Mouse (Mus musculus) hindbrain, embryonic 15.5 days (tissue): ENCODE data around the gene Vwa5b1. TPM values are rescaled to one million over a fixed set of nuclear protein-coding genes. Genes with fewer than 3 reads are reported as not detected.

Experiments used
- ATAC-seq: fragments of 200-750 bp; cut with Nextera tagmentation; 2 replicates; pipeline ENCODE4 v1.8.0; 2017; ENCODE audit warnings: low read depth, moderate number of reproducible peaks, moderate TSS enrichment; ENCODE audit not compliant: low FRiP score
- H3K27ac ChIP-seq: fragments of 300-500 bp; sonication (generic); replicated peaks from 2 replicates; pipeline ENCODE4 v1.5.1; 2015; ENCODE audit warnings: mild to moderate bottlenecking, inconsistent platforms
- H3K27me3 ChIP-seq: fragments of 300-500 bp; sonication (generic); 2 replicates; pipeline ENCODE4 v1.6.1; 2015; ENCODE audit warnings: control low read depth, inconsistent platforms
- H3K36me3 ChIP-seq: fragments of 300-500 bp; sonication (generic); 2 replicates; pipeline ENCODE4 v1.6.1; 2015; ENCODE audit warnings: control low read depth, inconsistent platforms
- H3K4me1 ChIP-seq: fragments of 300-500 bp; sonication (generic); replicated peaks from 2 replicates; pipeline ENCODE4 v1.6.1; 2015; ENCODE audit warnings: control low read depth, inconsistent platforms
- H3K4me2 ChIP-seq: fragments of 300-500 bp; sonication (generic); 2 replicates; pipeline ENCODE4 v1.6.1; 2015; ENCODE audit warnings: moderate library complexity, mild to moderate bottlenecking, inconsistent platforms
- H3K4me3 ChIP-seq: fragments of 300-500 bp; sonication (generic); 2 replicates; pipeline ENCODE4 v1.5.1; 2015; ENCODE audit warnings: mild to moderate bottlenecking, inconsistent platforms
- H3K9ac ChIP-seq: fragments of 300-500 bp; sonication (generic); 2 replicates; pipeline ENCODE4 v1.6.1; 2015; ENCODE audit warnings: inconsistent platforms
- H3K9me3 ChIP-seq: fragments of 300-500 bp; sonication (generic); 2 replicates; pipeline ENCODE4 v1.6.1; 2016; ENCODE audit warnings: control low read depth, inconsistent platforms
- WGBS: fragments of 180-500 bp; shearing (Covaris S2); methylation state at CpG from one replicate; pipeline ENCODE4 v1.1.7; 2015; 5-methylcytosine and 5-hydroxymethylcytosine counted together
- polyA plus RNA-seq: library from polyadenylated mRNA; unstranded; fragments of >200 nt; fragmentation: Nextera tagmentation; extraction: Ambion mirVana; gene quantifications from 2 replicates; pipeline ENCODE4 v1.2.1, GENCODE M21; 2015

Vwa5b1 gene
- polyA plus RNA-seq, 1 experiment from 2014 or later, result 2.0 TPM

GRCm38 (mm10) chr4:138524769-138525168, 110.9 kb downstream of the Vwa5b1 start:
- Histone ChIP-seq H3K36me3 (no peaks in the 10 kb centered on the region), H3K4me1 (peaks cover 20% of the 10 kb centered on the region), H3K4me3 (no peak overlapping the region), H3K9ac (no peak overlapping the region), H3K27me3 (no peaks in the 10 kb centered on the region), H3K9me3 (no peaks in the 10 kb centered on the region), H3K27ac (no peak overlapping the region), H3K4me2 (no peak overlapping the region)
- ATAC-seq, result no peak
- WGBS, result 87% methylated on average over 9 of the region's 9 CpGs

GRCm38 (mm10) chr4:138523775-138524174, 111.9 kb downstream of the Vwa5b1 start:
- H3K36me3 ChIP-seq, result no peaks in the 10 kb centered on the region
- H3K9ac ChIP-seq, result no peak overlapping the region
- no peak overlapping the region for H3K4me3 ChIP-seq
- WGBS, result 34% methylated on average over 7 of the region's 7 CpGs
- H3K4me2 ChIP-seq, result no peak overlapping the region
- no peaks in the 10 kb centered on the region for H3K27me3 ChIP-seq
- ATAC-seq, result 0 out of 2 replicates have a peak, but pooled peaks have one; percentile 54
- H3K9me3 ChIP-seq, result no peaks in the 10 kb centered on the region
- H3K27ac ChIP-seq, result peak overlapping the region; percentile 49; the same call in 1 of the 2 replicates
- peaks cover 30% of the 10 kb centered on the region for H3K4me1 ChIP-seq

- WGBS, result 8% methylated on average over 7 of the region's 7 CpGs
- H3K27ac ChIP-seq, result no peak overlapping the region
- H3K36me3 ChIP-seq, result no peaks in the 10 kb centered on the region
- H3K4me2 ChIP-seq, result no peak overlapping the region
- no peaks in the 10 kb centered on the region for H3K27me3 ChIP-seq
- H3K4me1 ChIP-seq, result peaks cover 40% of the 10 kb centered on the region
- peak; percentile 44; the same call in 1 of the 2 replicates for ATAC-seq
- no peak overlapping the region for H3K4me3 ChIP-seq
- H3K9ac ChIP-seq, result no peak overlapping the region
- no peaks in the 10 kb centered on the region for H3K9me3 ChIP-seq
These were observed 113.4 kb downstream of the Vwa5b1 start for GRCm38 (mm10) chr4:138522296-138522695.

- peak; percentile 71 for ATAC-seq
- H3K4me1 ChIP-seq, result peaks cover 39% of the 10 kb centered on the region
- H3K4me2 ChIP-seq, result peak overlapping the region; percentile 30
- H3K36me3 ChIP-seq, result no peaks in the 10 kb centered on the region
- H3K4me3 ChIP-seq, result no peak overlapping the region
- WGBS, result 20% methylated on average over 9 of the region's 9 CpGs
- H3K27me3 ChIP-seq, result no peaks in the 10 kb centered on the region
- peak overlapping the region; percentile 40 for H3K27ac ChIP-seq
- no peaks in the 10 kb centered on the region for H3K9me3 ChIP-seq
- H3K9ac ChIP-seq, result no peak overlapping the region
These were observed 118.4 kb downstream of the Vwa5b1 start for GRCm38 (mm10) chr4:138517153-138517789.

GRCm38 (mm10) chr4:138516448-138516847, 119.2 kb downstream of the Vwa5b1 start:
- 88% methylated on average over 3 of the region's 3 CpGs for WGBS
- H3K9ac ChIP-seq, result no peak overlapping the region
- H3K4me1 ChIP-seq, result peaks cover 35% of the 10 kb centered on the region
- no peaks in the 10 kb centered on the region for H3K9me3 ChIP-seq
- no peak overlapping the region; the same call in 1 of the 2 replicates for H3K27ac ChIP-seq
- H3K4me2 ChIP-seq, result no peak overlapping the region
- H3K27me3 ChIP-seq, result no peaks in the 10 kb centered on the region
- no peaks in the 10 kb centered on the region for H3K36me3 ChIP-seq
- no peak overlapping the region for H3K4me3 ChIP-seq
- ATAC-seq, result 0 out of 2 replicates have a peak, but pooled peaks have one; percentile 35

Other genes with a start within 250 kb of the Vwa5b1 start
- 15.7 and 16.5 TPM in 2 replicates for gene Fam43b, start 239.4 kb downstream of the Vwa5b1 start, polyA plus RNA-seq
- gene Mul1, start 201.2 kb downstream of the Vwa5b1 start, polyA plus RNA-seq, result 17.6 and 19.2 TPM in 2 replicates
- 16.9 and 17.0 TPM in 2 replicates for gene Camk2n1, start 181.6 kb downstream of the Vwa5b1 start, polyA plus RNA-seq
- gene Pla2g2c, start 88.9 kb upstream of the Vwa5b1 start, polyA plus RNA-seq, result 0.51 and 0.54 TPM in 2 replicates
- 3.7 and 4.3 TPM in 2 replicates for gene Ubxn10, start 101.3 kb upstream of the Vwa5b1 start, polyA plus RNA-seq
- 0.09 TPM in 1 of 2 replicates, not detected in the other for gene Pla2g2f, start 121.7 kb upstream of the Vwa5b1 start, polyA plus RNA-seq
- 0.64 and 0.93 TPM in 2 replicates for gene Pla2g2d, start 139.9 kb upstream of the Vwa5b1 start, polyA plus RNA-seq
- gene Pla2g5, start 227.6 kb upstream of the Vwa5b1 start, polyA plus RNA-seq, result 0.39 and 0.64 TPM in 2 replicates
- gene Gm13030, start 238.1 kb upstream of the Vwa5b1 start, polyA plus RNA-seq, result not detected in 2 replicates
- not detected in 2 replicates for gene Pla2g2e, start 242.1 kb upstream of the Vwa5b1 start, polyA plus RNA-seq